Mouse (Mus musculus) brain, adult 10 weeks (tissue): ENCODE data around the gene Olfr1198. TPM values are rescaled to one million over a fixed set of nuclear protein-coding genes. Genes with fewer than 3 reads are reported as not detected.

ENCODE experiments used
- polyA plus RNA-seq: library from polyadenylated mRNA; stranded (reverse); fragments of 350-450 nt; fragmentation: Illumina TruSeq; extraction: RNeasy Lipid Tissue Mini Kit (QIAGEN cat#74804); gene quantifications from one replicate; pipeline ENCODE4 v1.2.3, GENCODE M21; 2015; ENCODE audit warnings: low read depth, low replicate concordance

Gene Olfr1198
- not detected for polyA plus RNA-seq

DNA sequence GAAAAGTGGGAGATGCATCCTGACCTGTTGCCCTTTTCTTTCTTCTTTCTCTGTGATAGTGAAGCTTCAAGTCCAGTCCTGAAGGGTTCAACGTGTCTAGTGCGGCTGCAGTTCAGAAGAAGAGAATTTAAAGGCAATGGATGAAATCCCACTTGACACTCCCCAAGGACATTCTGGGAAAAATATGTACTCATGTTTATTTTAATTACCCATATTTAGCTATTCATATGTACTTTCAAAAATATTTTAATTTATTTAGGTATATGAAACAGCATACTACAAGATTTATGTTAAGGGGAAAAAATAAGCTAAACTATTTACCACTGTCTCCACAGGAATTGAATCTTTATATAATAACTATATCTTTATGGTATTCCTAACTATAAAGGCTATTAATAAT is at the start of gene Olfr1198:
Gene Olfr1198, minus strand, starts transcription at position 101 of the 400 bp plus-strand sequence.

DNA sequence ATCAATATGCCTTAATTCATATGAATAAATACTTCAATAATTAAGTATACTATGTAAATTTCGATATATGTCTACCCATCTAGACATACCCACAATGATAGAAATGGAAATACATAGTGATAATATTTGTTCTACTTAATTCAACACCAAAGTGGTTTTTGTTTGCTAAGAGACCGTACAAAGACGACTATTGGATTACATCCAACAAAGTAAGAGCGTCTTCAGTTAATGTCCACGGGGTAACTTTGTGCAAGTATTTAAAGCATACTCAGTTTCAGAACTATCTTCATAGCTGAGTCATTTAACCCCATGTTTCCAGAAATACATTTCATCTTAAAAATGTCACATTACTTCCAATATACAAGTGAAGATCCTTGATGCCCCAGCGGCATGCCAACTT is 41.6 kb upstream of the Olfr1198 start, which contains the start of gene Olfr1201:
Gene Olfr1201, plus strand, starts transcription at position 301 of the 400 bp plus-strand sequence.

DNA sequence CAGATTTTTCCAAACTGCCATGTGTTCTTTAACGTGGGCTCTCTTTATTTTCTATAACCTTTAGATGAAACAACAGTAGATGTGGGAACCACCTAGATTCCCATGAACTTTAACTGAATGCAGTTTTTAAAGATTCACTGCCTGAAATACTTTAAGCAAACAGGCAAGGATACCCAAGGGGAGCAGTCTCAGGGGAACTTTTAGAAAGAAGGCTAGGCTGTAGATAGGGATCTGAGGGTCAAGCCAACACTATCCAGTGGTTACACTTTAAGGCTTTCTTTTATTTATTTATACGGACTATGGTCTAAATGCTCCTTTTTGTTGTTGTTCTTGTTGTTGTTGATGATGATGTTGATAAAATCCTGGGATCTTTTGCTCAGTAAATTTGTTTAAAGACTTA is 19.2 kb upstream of the Olfr1198 start, which contains the start of gene Olfr1200:
Gene Olfr1200, minus strand, starts transcription at position 101 of the 400 bp plus-strand sequence.

DNA sequence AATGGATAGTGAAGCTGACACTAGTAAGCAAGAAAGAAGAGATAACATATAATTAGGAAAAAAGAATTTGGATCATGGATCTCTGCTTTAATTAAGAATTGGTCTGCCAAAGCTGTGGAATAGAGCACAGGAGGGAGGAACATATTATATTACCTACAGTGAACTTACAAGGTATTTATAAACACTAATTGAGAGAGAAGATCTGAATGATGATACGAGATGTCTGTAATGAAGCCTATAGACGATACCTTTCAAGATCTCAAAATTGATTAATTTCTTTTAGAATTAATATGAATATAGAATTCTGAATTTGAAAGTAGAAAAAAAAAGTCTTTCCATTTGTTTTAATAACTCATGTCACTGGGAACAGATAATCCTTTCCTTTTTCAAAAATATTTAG is 9.2 kb upstream of the Olfr1198 start, which contains the start of gene Olfr1199:
Gene Olfr1199, minus strand, starts transcription at position 101 of the 400 bp plus-strand sequence.

DNA sequence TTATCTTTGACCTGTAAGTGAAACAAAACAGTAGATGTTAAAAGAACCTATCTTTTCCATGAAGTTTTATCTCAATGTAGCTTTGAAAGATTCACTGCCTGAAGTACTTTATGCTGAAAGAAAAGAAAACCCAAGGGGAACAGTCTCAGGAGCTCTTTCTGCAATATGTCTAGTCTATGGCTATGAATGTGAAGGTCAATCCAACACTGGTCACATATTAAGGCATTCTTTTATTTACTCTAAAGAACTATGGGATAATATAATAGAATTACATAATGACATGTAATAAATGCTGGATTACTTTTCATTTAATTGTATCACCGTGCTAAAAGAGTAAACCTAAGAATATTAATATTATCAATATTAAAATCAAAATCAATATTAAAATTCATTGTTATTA is 18.9 kb downstream of the Olfr1198 start, which contains the start of gene Olfr1197:
Gene Olfr1197, minus strand, starts transcription at position 101 of the 400 bp plus-strand sequence.

DNA sequence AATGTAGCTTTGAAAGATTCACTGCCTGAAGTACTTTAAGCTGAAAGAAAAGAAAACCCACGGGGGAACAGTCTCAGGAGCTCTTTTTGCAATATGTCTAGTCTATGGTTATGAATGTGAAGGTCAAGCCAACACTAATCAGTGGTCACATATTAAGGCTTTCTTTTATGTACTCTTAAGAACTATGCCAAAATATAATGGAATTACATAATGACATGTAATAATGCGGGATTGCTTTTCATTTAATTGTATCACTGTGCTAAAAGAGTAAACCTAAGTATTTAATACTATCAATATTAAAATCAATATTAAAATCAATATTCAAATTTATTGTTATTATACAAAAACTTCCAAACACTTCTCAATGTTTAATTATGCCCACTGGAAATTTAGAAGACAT is 46.7 kb downstream of the Olfr1198 start, which contains the start of gene Olfr1196:
Gene Olfr1196, minus strand, starts transcription at position 101 of the 400 bp plus-strand sequence.

Other genes starting within 250 kb of the Olfr1198 start
- gene Olfr1186, start 232.8 kb downstream of the Olfr1198 start, polyA plus RNA-seq = not detected
- not detected for gene Olfr1188, start 194.4 kb downstream of the Olfr1198 start, polyA plus RNA-seq
- gene Olfr1189, start 164.9 kb downstream of the Olfr1198 start, polyA plus RNA-seq = not detected
- not detected for gene Olfr1191-ps1, start 110.8 kb downstream of the Olfr1198 start, polyA plus RNA-seq
- not detected for gene Olfr1192-ps1, start 102.9 kb downstream of the Olfr1198 start, polyA plus RNA-seq
- not detected for gene Olfr1193, start 75.7 kb downstream of the Olfr1198 start, polyA plus RNA-seq
- not detected for gene Olfr1195, start 62.2 kb downstream of the Olfr1198 start, polyA plus RNA-seq
- gene Olfr1196, start 46.8 kb downstream of the Olfr1198 start, polyA plus RNA-seq = not detected
- not detected for gene Olfr1197, start 19.0 kb downstream of the Olfr1198 start, polyA plus RNA-seq
- not detected for gene Olfr1199, start 9.1 kb upstream of the Olfr1198 start, polyA plus RNA-seq
- not detected for gene Olfr1200, start 19.1 kb upstream of the Olfr1198 start, polyA plus RNA-seq
- not detected for gene Olfr1201, start 41.7 kb upstream of the Olfr1198 start, polyA plus RNA-seq
- gene Olfr1202, start 63.1 kb upstream of the Olfr1198 start, polyA plus RNA-seq = not detected
- not detected for gene Olfr1205, start 78.4 kb upstream of the Olfr1198 start, polyA plus RNA-seq
- gene Olfr1204, start 97.9 kb upstream of the Olfr1198 start, polyA plus RNA-seq = not detected
- gene Olfr1206, start 111.9 kb upstream of the Olfr1198 start, polyA plus RNA-seq = not detected
- not detected for gene Olfr1208, start 150.9 kb upstream of the Olfr1198 start, polyA plus RNA-seq
- not detected for gene Olfr1209, start 163.8 kb upstream of the Olfr1198 start, polyA plus RNA-seq
- gene Olfr1211, start 186.7 kb upstream of the Olfr1198 start, polyA plus RNA-seq = not detected
- gene Olfr1212, start 202.6 kb upstream of the Olfr1198 start, polyA plus RNA-seq = not detected
- not detected for gene Gm13762, start 228.9 kb upstream of the Olfr1198 start, polyA plus RNA-seq
- gene Olfr1214, start 241.3 kb upstream of the Olfr1198 start, polyA plus RNA-seq = not detected